Mouse (Mus musculus) neural tube, embryonic 12.5 days (tissue): ENCODE data around the gene Cd207. TPM values are rescaled to one million over a fixed set of nuclear protein-coding genes. Genes with fewer than 3 reads are reported as not detected.

Experiments used
- ATAC-seq: fragments of 200-750 bp; cut with Nextera tagmentation; 2 replicates; pipeline ENCODE4 v1.8.0; 2017; ENCODE audit warnings: low read depth, mild to moderate bottlenecking, moderate TSS enrichment, moderate library complexity; ENCODE audit not compliant: low FRiP score
- H3K27ac ChIP-seq: fragments of 300-500 bp; sonication (generic); 2 replicates; pipeline ENCODE4 v1.5.1; 2016
- H3K27me3 ChIP-seq: fragments of 300-500 bp; sonication (generic); replicated peaks from 2 replicates; pipeline ENCODE4 v1.6.1; 2016; ENCODE audit warnings: mild to moderate bottlenecking
- H3K36me3 ChIP-seq: fragments of 300-500 bp; sonication (generic); 2 replicates; pipeline ENCODE4 v1.6.1; 2016; ENCODE audit warnings: mild to moderate bottlenecking
- H3K4me1 ChIP-seq: fragments of 300-500 bp; sonication (generic); 2 replicates; pipeline ENCODE4 v1.6.1; 2016
- H3K4me2 ChIP-seq: fragments of 300-500 bp; sonication (generic); replicated peaks from 2 replicates; pipeline ENCODE4 v1.6.1; 2016; ENCODE audit warnings: mild to moderate bottlenecking
- H3K4me3 ChIP-seq: fragments of 300-500 bp; sonication (generic); 2 replicates; pipeline ENCODE4 v1.5.1; 2016
- H3K9ac ChIP-seq: fragments of 300-500 bp; sonication (generic); 2 replicates; pipeline ENCODE4 v1.6.1; 2016; ENCODE audit warnings: mild to moderate bottlenecking
- H3K9me3 ChIP-seq: fragments of 300-500 bp; sonication (generic); 2 replicates; pipeline ENCODE4 v1.6.1; 2016; ENCODE audit warnings: mild to moderate bottlenecking
- WGBS: fragments of 180-500 bp; shearing (Covaris S2); methylation state at CpG from one replicate; pipeline ENCODE4 v1.1.7; 2016; 5-methylcytosine and 5-hydroxymethylcytosine counted together
- polyA plus RNA-seq: library from polyadenylated mRNA; unstranded; fragments of >200 nt; fragmentation: Nextera tagmentation; extraction: Ambion mirVana; gene quantifications from 2 replicates; pipeline ENCODE4 v1.2.1, GENCODE M21; 2016

Gene Cd207
- polyA plus RNA-seq, 1 experiment from 2014 or later = not detected

DNA sequence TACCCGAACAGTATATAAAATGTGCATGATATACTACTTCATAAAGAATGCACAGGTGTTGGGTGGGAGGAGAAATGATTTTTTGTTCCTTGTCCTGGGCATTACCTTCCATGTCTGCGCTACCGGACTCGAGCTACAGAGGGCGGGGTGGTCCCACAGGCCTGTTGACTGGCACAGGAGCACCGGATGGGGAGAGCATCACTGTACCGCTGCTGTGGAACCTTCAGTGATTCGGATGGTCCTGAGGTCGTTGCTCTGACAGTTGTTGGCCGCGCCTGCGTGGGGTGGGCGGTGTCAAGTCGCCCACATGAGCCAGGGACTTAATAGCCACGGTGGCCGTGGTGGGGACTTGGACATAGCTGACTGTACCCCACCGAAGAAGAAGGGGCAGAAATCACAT, 50.9 kb downstream of the Cd207 start:
- Histone ChIP-seq H3K36me3 (no peaks in the 10 kb centered on the region), H3K9me3 (no peaks in the 10 kb centered on the region), H3K4me1 (no peaks in the 10 kb centered on the region), H3K4me2 (no peak overlapping the region), H3K9ac (no peak overlapping the region), H3K4me3 (no peak overlapping the region), H3K27ac (no peak overlapping the region), H3K27me3 (0 out of 2 replicates have a peak, but pooled peaks cover 4% of the 10 kb centered on the region)
- 66% methylated on average over 17 of the region's 17 CpGs for WGBS
- ATAC-seq = no peak

Other genes starting within 250 kb of the Cd207 start
- gene Tet3, start 218.8 kb downstream of the Cd207 start, polyA plus RNA-seq = 59.8 and 64.5 TPM in 2 replicates
- gene Dguok, start 170.9 kb downstream of the Cd207 start, polyA plus RNA-seq = 62.6 and 66.4 TPM in 2 replicates
- gene Actg2, start 141.6 kb downstream of the Cd207 start, polyA plus RNA-seq = 1.3 and 2.0 TPM in 2 replicates
- 34.4 and 34.6 TPM in 2 replicates for gene Stambp, start 105.1 kb downstream of the Cd207 start, polyA plus RNA-seq
- gene Clec4f, start 21.7 kb downstream of the Cd207 start, polyA plus RNA-seq = not detected in 2 replicates
- 0.15 TPM in 1 of 2 replicates, not detected in the other for gene Vax2, start 33.4 kb upstream of the Cd207 start, polyA plus RNA-seq
- not detected in 2 replicates for gene Atp6v1b1, start 65.1 kb upstream of the Cd207 start, polyA plus RNA-seq
- gene Ankrd53, start 84.8 kb upstream of the Cd207 start, polyA plus RNA-seq = 0.15 and 0.22 TPM in 2 replicates
- 71.6 and 72.6 TPM in 2 replicates for gene Tex261, start 98.0 kb upstream of the Cd207 start, polyA plus RNA-seq
- gene Nagk, start 117.1 kb upstream of the Cd207 start, polyA plus RNA-seq = 59.1 and 62.6 TPM in 2 replicates
- 19.1 and 22.4 TPM in 2 replicates for gene Paip2b, start 153.9 kb upstream of the Cd207 start, polyA plus RNA-seq
- gene Zfp638, start 189.3 kb upstream of the Cd207 start, polyA plus RNA-seq = 86.4 and 92.4 TPM in 2 replicates